Mouse (Mus musculus) kidney, postnatal 36 days (tissue): ENCODE data around the gene Crb3.

Experiments used
- DNase-seq, 2 experiments: peaks; one replicate each; pipeline ENCODE4 v3.0.0; 2021 to 2022; ENCODE audit warnings: mixed read lengths in 2 of 2

Crb3 gene

DNA sequence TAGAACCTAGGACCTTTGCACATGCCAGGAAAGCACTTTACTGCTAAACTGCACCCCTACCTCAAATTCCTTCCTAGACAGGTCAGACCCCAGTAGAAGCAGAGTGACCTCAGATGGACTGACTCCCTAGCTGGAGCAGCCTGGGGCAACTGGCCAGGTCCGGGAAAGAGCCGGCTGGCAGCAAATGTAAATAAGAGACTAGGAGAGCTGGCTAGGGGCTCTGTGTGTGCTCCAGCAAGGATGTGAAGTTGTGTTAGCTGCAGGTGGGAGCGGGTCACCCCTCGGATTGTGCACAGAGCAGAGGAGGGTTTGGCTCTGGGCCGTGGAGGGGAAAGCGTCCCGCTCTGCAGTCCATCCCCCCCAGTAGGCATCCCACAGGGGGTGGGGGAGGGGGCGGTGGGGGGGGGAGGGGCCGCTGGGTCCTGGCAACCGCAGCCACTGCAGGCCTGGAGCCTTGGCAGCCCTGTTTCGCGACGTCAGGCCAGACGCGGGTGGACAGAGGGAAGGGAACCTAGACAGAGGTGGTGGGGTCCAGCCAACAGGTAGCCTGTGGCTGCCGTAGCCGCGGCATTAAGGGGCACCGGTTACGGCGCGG is at the start of gene Crb3:
Gene Crb3 (plus strand): TSS at position 215 of the 595 bp plus-strand sequence.
- peak; percentile 44 to 59 for DNase-seq

DNA sequence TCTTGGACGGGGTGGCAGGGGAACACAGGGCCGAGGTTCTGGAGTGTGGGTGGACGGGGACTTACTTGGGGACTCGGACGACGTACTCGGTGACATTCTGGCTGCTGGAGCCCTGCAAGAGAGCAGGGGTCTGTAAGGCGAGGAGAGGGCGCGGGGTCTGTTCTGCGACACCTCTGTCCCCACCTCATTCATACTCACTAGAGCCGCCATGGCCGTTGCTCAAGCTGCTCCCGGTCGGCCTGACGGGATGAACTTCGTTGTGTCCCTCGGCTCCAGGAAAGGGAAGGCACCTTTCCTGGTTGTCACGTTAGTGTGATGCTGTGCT is 48.0 kb upstream of the Crb3 start:
- DNase-seq: no peak

DNA sequence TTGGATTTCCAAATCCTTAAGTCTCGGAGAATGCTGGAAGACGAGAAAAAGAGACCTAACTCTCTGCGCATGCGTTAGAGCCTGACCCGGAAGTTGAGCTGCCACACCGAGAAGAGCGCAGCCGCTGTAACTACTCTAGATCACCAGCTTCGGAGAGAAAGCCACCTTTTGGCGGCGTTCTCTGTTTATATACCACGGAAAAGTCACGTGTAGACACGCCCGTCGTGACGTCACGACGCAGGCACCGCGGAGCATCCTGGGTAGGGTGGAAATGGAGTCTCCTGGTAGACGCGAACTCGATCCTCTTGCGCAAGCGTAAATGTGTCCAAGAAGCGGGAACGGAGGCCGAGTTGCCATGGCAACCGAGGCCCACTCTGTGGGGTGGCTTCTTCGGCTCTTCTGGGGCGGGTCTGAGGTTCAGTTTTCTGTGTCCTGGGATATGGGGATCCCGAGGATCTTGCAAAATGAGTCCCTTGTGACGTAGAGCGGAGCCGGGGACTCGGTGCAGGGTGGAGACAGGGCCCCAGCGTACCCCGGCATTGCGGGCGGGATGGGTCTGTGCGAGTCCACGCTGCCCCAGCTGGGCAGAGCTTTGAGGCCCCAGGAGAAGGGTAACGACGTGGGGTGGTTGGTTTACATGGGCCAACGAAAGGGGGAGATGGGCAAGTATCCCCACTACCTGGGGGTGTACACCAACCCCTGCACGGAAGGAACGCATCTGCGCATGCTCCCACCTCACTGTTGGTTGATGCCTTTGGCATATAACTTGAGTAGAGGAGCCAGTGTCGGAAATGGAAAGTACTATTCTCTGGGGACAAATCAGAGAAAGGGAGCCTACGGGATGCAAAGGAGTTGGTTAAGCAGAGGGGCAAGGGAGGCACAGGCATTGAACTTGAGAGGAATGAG is 47.4 kb upstream of the Crb3 start, which contains the start of the genes Gtf2f1 and Gm17949:
Gene Gtf2f1 (minus strand): TSS at position 53 of the 906 bp plus-strand sequence.
Gene Gm17949 (plus strand): TSS at position 234 of the 906 bp plus-strand sequence.
- peak; percentile 93 to 96 for DNase-seq

DNA sequence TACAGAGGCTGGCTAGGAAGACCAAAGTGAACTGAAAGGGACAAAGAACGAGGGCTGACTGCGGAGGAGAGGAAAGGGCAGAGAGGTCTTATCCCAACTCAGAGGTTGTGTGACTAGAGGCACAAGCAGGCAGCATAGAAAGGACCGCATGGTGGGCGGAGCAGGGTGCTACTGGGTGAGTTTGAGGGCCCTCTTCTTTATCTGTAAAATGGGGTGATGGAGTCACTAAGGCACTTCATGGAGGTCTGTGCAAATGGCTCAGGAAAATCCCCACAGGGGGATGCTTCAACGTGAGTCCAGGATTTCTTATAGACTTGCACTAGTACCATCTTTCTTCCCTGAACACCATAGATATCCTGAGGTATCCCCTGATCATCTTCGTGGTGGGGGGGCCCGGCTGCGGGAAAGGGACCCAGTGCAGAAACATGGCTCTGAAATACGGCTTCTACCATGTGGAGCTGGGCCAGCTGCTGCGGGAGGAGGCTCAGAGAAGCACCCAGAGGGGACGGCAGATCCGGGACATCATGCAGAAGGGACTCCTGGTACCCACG is 46.6 kb upstream of the Crb3 start:
- no peak for DNase-seq

DNA sequence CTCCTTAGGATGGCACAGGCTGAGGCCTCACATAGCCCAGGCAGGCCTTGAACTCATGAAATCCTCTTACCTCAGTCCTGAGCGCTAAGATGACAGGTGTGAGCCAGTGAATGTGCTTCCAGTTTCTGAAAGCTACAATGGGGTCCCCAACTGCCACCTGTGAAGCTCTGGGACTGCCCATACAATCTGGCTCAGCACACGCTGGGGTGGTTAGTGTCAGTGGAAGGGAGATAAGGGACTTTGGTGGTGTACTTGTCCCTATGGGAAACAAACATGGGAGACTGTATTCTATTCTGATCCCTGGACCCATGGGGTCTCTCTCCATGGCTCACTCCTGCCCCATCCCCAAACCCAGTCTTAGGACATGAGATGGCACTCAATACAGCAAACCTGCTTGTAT is 39.2 kb upstream of the Crb3 start:
- no peak for DNase-seq

DNA sequence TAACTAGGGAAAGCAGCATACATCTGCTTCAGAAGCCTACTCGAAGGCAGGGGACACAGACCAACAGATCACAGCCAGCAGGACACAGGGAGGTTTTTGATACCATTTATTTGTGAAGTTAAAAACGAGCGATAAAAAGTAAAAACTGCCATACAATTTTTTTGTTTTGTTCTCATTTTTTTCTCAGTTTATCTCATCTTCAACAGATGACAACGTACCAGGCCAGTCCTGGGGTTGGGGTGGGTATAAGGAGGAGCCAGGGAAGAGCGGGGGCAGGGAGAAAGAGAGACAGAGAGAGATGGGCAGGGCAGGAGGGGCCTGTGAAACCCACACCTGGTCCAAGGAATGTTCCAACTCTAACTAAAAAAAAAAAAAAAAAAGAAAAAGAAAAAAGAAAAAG is 37.9 kb upstream of the Crb3 start:
- DNase-seq: no peak

DNA sequence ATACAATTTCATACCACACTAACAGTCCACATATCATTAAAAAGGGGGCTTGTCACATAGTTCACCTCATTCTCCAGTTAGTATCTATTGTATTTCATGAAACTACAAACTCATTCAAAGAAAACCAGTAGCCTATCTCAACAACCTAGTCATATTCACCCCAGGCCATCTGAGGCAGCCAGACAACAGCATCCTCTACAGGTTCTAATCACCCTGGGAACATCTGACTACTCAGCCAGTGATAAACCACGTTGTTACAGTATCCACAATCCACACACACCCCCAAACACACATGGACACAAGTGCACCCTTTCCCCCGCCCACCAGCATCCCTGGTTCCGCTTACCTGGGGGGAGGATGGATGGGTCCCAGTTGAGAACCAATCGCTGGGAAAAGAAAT is 31.4 kb upstream of the Crb3 start:
- no peak for DNase-seq

DNA sequence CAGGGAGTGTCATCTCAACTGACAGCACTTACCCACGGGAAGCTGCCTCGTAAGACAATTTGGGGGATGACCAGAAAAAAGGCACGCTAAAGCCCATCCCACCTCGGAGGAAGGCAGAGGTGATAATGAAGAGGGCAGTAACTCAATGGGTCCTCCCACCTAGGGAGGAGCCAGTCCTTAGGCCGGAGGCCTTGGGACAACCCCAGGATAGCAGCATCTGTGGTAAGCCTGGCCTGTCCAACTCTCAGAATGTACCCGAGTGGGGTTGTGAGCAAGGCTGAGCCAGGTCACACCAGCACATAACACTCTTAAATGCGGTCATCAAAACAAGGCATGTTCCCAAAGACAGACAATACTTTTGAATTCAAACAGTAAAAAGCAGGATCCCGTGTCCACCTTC is 29.2 kb upstream of the Crb3 start:
- peak; percentile 27 to 43 for DNase-seq

DNA sequence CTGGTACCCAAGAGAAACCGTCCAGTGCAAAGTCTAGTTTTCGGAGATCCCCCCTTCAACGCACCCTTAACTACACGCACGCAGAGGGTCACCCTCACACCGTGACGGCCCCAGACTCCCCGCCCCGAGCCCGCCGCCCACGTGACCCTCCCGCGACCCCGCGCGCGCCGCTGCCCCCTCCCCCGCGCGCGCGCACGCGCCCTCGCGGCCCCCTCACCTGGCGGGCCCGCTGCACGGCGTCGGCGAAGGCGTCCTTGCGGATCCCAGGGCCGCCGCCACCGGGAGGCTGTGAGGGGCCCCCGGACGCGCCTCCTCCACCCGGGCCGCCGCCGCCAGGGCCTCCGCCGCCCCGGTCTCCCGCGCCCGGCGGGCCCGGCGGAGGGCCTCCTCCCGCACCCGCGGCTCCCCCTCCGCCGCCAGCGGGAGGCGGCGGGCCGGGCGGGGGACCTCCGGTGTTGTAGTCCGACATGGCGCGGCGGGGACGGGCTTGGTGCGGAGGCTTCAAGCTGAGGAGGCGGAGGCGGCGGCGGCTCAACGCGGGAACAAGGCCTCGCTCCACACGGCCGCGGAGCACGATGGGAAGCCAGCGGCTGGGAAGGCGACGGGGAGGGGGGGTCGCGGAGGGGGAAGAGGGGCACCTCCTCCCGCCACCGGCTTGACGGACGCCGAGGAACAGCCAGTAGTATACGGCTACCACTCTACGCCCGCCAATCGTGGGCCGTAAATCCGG is 27.8 kb upstream of the Crb3 start, which contains the start of gene Khsrp:
Gene Khsrp (minus strand): TSS at position 592 of the 730 bp plus-strand sequence.
- peak; percentile 28 to 52 for DNase-seq

DNA sequence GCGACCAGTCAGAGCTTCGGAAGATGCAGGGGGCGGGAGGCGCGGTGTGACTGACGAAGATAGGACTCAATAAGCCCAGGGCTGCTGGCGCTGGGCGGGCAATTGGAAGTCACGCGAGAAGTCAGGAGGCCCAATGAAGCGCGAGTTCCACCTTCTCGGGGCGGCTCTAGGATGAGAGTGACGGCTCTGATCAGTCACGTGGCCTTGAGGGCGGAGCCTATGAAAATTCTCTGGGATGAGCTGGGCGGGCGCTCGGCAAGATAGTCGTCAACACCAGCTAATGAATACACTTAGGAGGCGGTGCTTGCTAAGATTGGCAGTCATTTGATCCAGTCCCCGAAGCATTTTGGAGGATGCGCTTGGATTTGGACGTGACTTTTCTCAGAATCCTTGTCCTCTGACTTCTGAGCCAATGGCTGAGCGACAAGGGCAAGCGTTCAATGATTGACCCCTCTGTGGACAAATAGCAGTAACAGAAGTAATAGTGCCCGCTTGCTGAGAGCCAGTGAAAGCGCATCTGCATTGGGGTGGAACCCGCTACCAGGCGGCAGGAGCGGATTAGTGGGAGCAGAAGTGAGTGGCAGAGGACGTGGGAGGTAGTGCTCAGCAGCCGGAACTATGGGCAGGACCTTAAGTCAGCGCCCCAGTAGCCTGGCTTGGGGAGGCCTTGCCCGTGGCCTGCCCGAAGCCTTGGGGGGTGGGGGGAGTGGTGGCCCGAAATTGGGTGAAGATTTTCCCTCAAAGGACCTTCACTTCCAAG is 27.1 kb upstream of the Crb3 start:
- peak; percentile 100 for DNase-seq

DNA sequence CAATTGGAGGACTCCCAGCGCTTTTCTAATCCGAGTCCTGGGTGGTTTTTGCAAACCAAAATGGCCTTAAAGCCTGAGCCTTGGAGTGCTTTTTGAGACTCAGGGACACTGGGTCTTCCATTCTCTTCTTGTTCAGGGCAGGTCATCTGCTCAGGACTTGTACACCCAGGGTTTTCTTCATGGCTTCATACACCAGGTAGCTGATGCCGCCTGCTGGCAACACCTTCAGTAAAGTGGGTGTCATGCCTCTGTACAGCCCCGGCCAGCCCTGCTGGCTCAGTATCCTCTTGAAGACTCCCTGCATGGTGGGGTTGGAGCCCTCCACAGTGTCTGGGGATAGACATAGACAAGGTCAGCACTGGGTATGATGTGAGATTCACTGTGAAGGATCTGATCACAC is 26.1 kb upstream of the Crb3 start:
- no peak for DNase-seq

DNA sequence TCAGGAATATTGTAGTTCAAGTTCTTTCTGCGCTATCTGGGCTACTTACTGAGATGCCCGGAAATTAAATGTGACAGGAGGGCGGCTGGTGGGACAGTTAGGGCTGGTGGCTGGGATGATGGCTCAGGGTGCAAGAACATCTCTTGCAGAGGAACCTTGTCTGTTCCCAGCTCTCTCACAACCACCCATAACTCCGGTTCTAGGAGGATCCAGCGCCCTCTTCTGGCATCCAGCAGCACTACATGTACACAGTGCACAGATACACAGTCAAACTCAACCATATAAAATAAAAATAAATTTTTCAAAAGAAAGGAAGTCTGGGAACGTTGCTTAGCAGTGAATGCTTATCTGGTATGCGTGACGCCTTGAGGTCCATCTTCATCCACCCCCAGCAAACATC is 19.9 kb upstream of the Crb3 start:
- peak in 1 of 2 experiments; percentile 27 for DNase-seq

DNA sequence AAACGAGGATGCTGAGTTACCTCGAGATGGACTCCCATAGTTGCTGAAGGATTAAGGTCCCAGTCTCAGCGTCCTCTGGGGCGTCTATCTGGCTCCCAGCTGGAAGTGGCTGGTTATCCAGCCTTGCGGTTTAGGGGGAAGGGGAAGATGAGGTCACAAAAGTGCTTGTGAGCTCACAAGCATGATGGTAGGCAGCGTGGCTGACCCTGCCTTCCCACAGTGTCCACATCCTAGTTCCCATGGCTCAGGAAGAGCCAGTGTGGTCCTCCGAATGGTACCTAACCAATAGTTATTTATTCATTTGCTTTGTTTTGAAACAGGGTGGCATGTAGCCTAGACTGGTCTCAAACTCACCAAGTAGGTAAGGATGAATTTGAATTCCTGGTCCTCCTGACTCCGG is 17.4 kb upstream of the Crb3 start, which contains the start of gene Slc25a41:
Gene Slc25a41 (minus strand): TSS at position 101 of the 400 bp plus-strand sequence.
- DNase-seq: no peak

DNA sequence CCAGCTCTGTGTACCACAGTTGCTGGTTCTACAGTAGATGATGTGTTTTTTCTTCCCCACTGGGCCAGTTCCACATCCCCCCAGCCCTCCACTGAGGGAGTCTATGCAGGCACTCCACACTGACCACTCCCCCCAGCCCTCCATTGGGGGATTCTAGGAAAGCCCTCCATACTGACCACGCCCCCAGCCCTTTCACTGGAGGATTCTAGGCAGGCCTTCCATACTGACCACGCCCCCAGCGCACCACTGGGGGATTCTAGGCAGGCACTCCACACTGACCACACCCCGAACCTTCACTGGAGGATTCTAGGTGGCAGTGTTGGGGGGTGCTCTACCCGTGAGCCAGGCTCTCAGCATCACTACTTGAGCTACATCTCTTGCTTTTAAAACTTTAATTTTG is 11.5 kb upstream of the Crb3 start:
- peak; percentile 13 to 15 for DNase-seq

DNA sequence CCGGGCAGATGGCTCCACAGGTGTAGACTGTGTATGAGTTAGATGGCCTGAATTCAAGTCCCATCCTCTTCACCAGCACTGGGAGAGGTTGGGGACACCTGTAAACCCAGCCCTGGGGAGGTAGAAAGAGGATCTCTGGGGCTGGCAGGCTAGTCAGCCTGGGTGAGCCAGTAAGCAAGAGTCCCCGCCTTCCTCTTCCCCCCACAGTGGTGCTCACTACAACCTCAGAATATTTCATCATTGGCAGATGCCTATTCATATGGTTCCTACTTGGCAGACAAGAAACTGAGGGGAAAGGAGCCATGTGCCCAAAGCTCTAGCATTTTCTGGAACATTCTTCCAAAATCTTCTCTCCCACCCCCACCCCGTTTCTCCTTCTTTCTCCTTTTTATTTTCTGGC is 10.1 kb upstream of the Crb3 start:
- no peak for DNase-seq

DNA sequence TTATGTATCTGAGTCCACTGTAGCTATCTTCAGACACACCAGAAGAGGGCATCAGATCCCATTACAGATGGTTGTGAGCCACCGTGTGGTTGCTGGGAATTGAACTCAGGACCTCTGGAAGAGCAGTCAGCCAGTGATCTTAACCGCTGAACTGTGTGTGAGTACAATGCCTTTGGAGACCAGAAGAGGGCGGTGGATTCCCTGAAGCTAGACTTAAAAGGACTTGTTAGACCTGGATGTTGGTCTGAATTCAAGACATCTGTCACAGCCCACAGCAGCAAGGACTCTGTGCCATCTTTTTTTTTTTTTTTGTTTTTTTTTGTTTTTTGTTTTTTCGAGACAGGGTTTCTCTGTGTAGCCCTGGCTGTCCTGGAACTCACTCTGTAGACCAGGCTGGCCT is 7.2 kb upstream of the Crb3 start:
- DNase-seq: peak in 1 of 2 experiments; percentile 36

DNA sequence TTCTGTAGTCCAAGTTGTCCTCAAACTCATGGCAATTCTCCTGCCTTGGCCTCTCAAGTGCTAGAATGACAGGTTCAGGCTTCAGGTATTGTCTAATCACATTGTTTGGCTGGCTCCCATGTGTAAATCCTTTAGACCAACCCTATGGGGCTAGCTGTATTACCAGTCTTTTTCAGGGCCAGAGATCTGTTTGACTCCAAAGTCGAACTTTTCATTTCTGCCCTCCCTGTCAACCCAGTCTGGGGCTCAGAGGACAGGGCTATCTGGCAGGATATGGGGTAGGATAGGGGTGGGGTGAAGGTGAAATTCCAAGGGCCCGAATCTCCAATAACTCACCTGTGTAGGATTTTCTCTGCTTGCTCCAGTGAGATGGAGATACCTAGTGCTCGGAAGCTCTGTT is 2.7 kb upstream of the Crb3 start:
- DNase-seq: no peak

DNA sequence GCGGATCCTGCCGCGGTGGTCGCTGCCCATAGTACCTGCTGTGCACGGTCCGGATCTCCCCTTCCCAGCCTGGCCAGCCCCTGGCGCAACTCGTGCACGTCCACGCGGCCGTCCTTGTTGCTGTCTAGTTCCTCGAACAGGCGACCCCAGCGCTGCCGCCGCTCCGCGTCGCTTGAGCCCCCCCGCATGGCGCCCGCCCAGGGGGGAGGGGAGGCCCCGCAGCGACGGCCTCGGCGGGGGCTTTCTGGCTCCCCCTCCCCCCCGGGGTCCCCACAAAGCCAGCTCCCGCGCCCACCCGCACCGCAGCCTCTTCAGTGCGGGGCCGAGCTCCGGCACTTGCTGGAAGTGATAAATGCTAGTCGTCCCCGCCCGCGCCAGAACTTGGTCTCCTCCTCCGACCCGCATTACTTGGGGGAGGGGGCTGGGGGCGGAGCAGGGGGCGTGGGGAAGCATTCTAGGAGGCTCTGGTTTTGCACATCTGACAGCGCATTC is 627 bp downstream of the Crb3 start, which contains the start of gene Slc25a23:
Gene Slc25a23 (minus strand): TSS at position 378 of the 492 bp plus-strand sequence.
- DNase-seq: peak; percentile 76 to 84

DNA sequence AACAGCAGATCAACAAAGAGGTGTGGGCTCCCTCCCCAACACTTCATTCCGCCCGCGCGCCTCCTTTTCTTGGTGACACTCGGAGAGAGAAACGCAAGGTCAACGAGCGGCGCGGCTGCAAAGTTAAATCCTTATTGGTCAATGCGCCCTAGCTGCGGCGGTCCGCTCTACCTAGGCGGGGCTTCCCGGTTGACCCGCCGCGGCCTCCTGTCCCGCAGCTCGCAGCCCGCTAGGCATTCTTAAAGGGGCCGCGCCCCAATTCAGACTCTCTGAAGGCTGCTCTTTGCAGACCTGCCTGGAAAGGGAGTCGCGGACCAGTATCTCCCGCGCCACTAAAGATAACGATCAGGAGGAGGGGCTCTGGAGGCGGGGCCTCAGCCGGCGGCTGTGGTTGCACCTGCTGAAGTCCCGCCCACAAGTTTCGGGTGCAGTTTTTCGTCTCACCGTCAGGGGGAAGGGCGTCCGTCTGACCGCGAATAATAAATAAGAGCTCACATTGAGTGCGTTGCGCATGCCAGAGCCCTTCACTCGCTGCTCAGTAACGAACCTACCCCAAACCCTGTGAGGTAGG is 1.4 kb downstream of the Crb3 start:
- DNase-seq: peak; percentile 96

DNA sequence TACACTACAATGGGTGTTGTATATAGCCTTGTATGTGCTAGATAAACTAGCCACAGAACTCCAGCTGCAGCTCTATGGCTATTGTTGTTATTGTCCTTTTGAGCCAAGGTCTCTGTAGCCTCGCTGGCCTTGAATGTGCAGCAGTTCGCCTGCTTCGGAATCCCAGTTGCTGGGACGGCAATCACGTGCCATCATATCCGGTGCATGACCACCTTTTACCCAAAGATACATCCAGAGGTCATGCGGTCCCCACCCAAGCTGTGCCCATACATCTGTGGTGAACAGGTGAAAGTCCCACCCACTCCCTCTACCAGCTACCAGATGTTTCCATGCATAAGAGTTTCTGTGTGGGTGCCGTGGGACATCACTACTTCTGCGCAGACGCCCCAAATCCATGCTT is 2.2 kb downstream of the Crb3 start:
- no peak for DNase-seq

DNA sequence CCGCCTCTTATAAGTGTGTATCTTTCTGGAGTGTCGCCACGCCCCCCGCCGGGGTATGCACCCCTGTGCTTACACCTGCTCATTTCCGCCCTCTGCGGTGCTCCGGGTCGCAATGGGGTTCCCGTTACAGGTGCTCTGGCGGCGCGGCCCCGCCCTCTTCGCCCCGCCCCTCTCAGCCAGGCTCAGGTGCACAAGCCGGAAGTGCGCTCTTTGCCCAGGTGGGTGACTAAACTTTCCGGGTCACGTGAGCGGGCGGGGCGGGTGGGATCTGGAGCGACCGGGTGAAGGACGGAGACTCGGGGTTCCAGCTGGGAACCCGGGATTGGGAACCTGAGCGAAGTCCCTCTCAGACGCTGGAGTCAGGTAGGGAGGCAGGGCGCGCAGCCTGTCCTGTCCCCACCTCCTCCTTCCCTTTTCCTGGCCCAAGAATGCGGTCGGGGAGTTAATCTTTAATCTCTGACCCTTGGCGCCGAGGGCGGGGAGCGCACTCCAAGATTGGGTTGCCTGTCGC is 3.2 kb downstream of the Crb3 start:
- peak; percentile 87 to 89 for DNase-seq
